Mouse (Mus musculus) kidney, embryonic 15.5 days (tissue): ENCODE measurements around the gene Rai1. TPM values are rescaled to one million over a fixed set of nuclear protein-coding genes. Genes with fewer than 3 reads are reported as not detected.

ENCODE experiments used
- ATAC-seq: fragments of 200-750 bp; cut with Nextera tagmentation; replicated peaks from 2 replicates; pipeline ENCODE4 v1.8.0; 2017; ENCODE audit warnings: moderate TSS enrichment; ENCODE audit not compliant: low FRiP score
- H3K27ac ChIP-seq: fragments of 300-500 bp; sonication (generic); 2 replicates; pipeline ENCODE4 v1.5.1; 2015; ENCODE audit warnings: mild to moderate bottlenecking, inconsistent platforms
- H3K27me3 ChIP-seq: fragments of 300-500 bp; sonication (generic); 2 replicates; pipeline ENCODE4 v1.6.1; 2015; ENCODE audit warnings: inconsistent platforms
- H3K36me3 ChIP-seq: fragments of 300-500 bp; sonication (generic); 2 replicates; pipeline ENCODE4 v1.6.1; 2015; ENCODE audit warnings: inconsistent platforms
- H3K4me1 ChIP-seq: fragments of 300-500 bp; sonication (generic); 2 replicates; pipeline ENCODE4 v1.6.1; 2015; ENCODE audit warnings: inconsistent platforms
- H3K4me2 ChIP-seq: fragments of 300-500 bp; sonication (generic); 2 replicates; pipeline ENCODE4 v1.6.1; 2015; ENCODE audit warnings: moderate library complexity, mild to moderate bottlenecking, inconsistent platforms
- H3K4me3 ChIP-seq: fragments of 300-500 bp; sonication (generic); replicated peaks from 2 replicates; pipeline ENCODE4 v1.5.1; 2015; ENCODE audit warnings: mild to moderate bottlenecking, inconsistent platforms
- H3K9ac ChIP-seq: fragments of 300-500 bp; sonication (generic); 2 replicates; pipeline ENCODE4 v1.6.1; 2015; ENCODE audit warnings: mild to moderate bottlenecking, inconsistent platforms
- H3K9me3 ChIP-seq: fragments of 300-500 bp; sonication (generic); replicated peaks from 2 replicates; pipeline ENCODE4 v1.6.1; 2016; ENCODE audit warnings: inconsistent platforms
- WGBS: fragments of 180-500 bp; shearing (Covaris S2); methylation state at CpG from one replicate; pipeline ENCODE4 v1.1.7; 2015; ENCODE audit warnings: mixed read lengths; 5-methylcytosine and 5-hydroxymethylcytosine counted together
- polyA plus RNA-seq: library from polyadenylated mRNA; unstranded; fragments of >200 nt; fragmentation: Nextera tagmentation; extraction: Ambion mirVana; gene quantifications from 2 replicates; pipeline ENCODE4 v1.2.1, GENCODE M21; 2015

Gene Rai1
- polyA plus RNA-seq: 21.4 and 23.4 TPM in 2 replicates

- ATAC-seq: peak; percentile 72
- Histone ChIP-seq H3K27me3 (no peaks in the 10 kb centered on the region), H3K36me3 (no peaks in the 10 kb centered on the region), H3K4me3 (peak within 1 kb of the TSS; percentile 90), H3K4me1 (peaks cover 44% of the 10 kb centered on the region), H3K4me2 (peak within 1 kb of the TSS; percentile 74), H3K27ac (peak within 1 kb of the TSS; percentile 97), H3K9ac (peak within 1 kb of the TSS; percentile 98), H3K9me3 (no peaks in the 10 kb centered on the region)
- WGBS: under 1% methylated on average over 82 of the region's 105 CpGs
Observed at GRCm38 (mm10) chr11:60104810-60105592, at the start of gene Rai1. Gene Rai1, plus strand, starts transcription at chr11:60105013.

GRCm38 (mm10) chr11:60056520-60056919, 48.3 kb upstream of the Rai1 start:
- no peaks in the 10 kb centered on the region for H3K36me3 ChIP-seq

GRCm38 (mm10) chr11:60057987-60058386, 46.8 kb upstream of the Rai1 start:
- ATAC-seq: no peak
- 77% methylated on average over 2 of the region's 2 CpGs for WGBS
- no peaks in the 10 kb centered on the region for H3K36me3 ChIP-seq

More at GRCm38 (mm10) chr11:60056520-60056919, 48.3 kb upstream of the Rai1 start:
- no peak overlapping the region for H3K9ac ChIP-seq
- H3K4me2 ChIP-seq: no peak overlapping the region
- ATAC-seq: no peak
- no peak overlapping the region for H3K4me3 ChIP-seq
- no peaks in the 10 kb centered on the region for H3K4me1 ChIP-seq
- H3K9me3 ChIP-seq: no peaks in the 10 kb centered on the region
- peaks cover 4% of the 10 kb centered on the region; the same call in 1 of the 2 replicates for H3K27me3 ChIP-seq
- no peak overlapping the region for H3K27ac ChIP-seq
- WGBS: 81% methylated on average over 6 of the region's 6 CpGs

GRCm38 (mm10) chr11:60058441-60058840, 46.4 kb upstream of the Rai1 start:
- no peak overlapping the region for H3K4me3 ChIP-seq
- ATAC-seq: no peak
- 79% methylated on average over 10 of the region's 10 CpGs for WGBS

More at GRCm38 (mm10) chr11:60057987-60058386, 46.8 kb upstream of the Rai1 start:
- H3K27ac ChIP-seq: no peak overlapping the region
- H3K9ac ChIP-seq: no peak overlapping the region
- peaks cover 4% of the 10 kb centered on the region; the same call in 1 of the 2 replicates for H3K27me3 ChIP-seq
- no peaks in the 10 kb centered on the region for H3K4me1 ChIP-seq
- H3K4me2 ChIP-seq: no peak overlapping the region
- H3K9me3 ChIP-seq: no peaks in the 10 kb centered on the region
- no peak overlapping the region for H3K4me3 ChIP-seq

GRCm38 (mm10) chr11:60060026-60060425, 44.8 kb upstream of the Rai1 start:
- no peak overlapping the region for H3K27ac ChIP-seq
- H3K9me3 ChIP-seq: no peaks in the 10 kb centered on the region
- 96% methylated on average over 2 of the region's 2 CpGs for WGBS
- H3K9ac ChIP-seq: no peak overlapping the region
- no peaks in the 10 kb centered on the region for H3K4me1 ChIP-seq
- H3K27me3 ChIP-seq: peaks cover 4% of the 10 kb centered on the region; the same call in 1 of the 2 replicates
- H3K36me3 ChIP-seq: no peaks in the 10 kb centered on the region
- H3K4me3 ChIP-seq: no peak overlapping the region
- ATAC-seq: no peak
- no peak overlapping the region for H3K4me2 ChIP-seq

More at GRCm38 (mm10) chr11:60058441-60058840, 46.4 kb upstream of the Rai1 start:
- Histone ChIP-seq H3K27ac (no peak overlapping the region), H3K4me1 (no peaks in the 10 kb centered on the region), H3K9ac (no peak overlapping the region), H3K27me3 (peaks cover 4% of the 10 kb centered on the region; the same call in 1 of the 2 replicates), H3K9me3 (no peaks in the 10 kb centered on the region), H3K36me3 (no peaks in the 10 kb centered on the region), H3K4me2 (no peak overlapping the region)

GRCm38 (mm10) chr11:60061504-60062006, 43.3 kb upstream of the Rai1 start:
- Histone ChIP-seq H3K4me2 (no peak overlapping the region), H3K4me1 (no peaks in the 10 kb centered on the region), H3K27me3 (peaks cover 4% of the 10 kb centered on the region; the same call in 1 of the 2 replicates), H3K27ac (no peak overlapping the region), H3K36me3 (no peaks in the 10 kb centered on the region), H3K9ac (no peak overlapping the region), H3K4me3 (no peak overlapping the region), H3K9me3 (no peaks in the 10 kb centered on the region)
- ATAC-seq: no peak
- WGBS: 77% methylated on average over 4 of the region's 4 CpGs

GRCm38 (mm10) chr11:60065267-60065666, 39.5 kb upstream of the Rai1 start:
- H3K4me2 ChIP-seq: no peak overlapping the region
- no peak overlapping the region for H3K4me3 ChIP-seq
- peaks cover 4% of the 10 kb centered on the region; the same call in 1 of the 2 replicates for H3K27me3 ChIP-seq
- no peaks in the 10 kb centered on the region for H3K4me1 ChIP-seq
- H3K36me3 ChIP-seq: no peaks in the 10 kb centered on the region
- H3K9ac ChIP-seq: no peak overlapping the region
- no peaks in the 10 kb centered on the region for H3K9me3 ChIP-seq
- H3K27ac ChIP-seq: no peak overlapping the region
- 68% methylated on average over 1 of the region's 1 CpGs for WGBS
- no peak for ATAC-seq

GRCm38 (mm10) chr11:60067646-60068045, 37.2 kb upstream of the Rai1 start:
- Histone ChIP-seq H3K9me3 (no peaks in the 10 kb centered on the region), H3K4me1 (0 out of 2 replicates have a peak, but pooled peaks cover 2% of the 10 kb centered on the region), H3K4me3 (no peak overlapping the region), H3K9ac (no peak overlapping the region), H3K27me3 (no peaks in the 10 kb centered on the region), H3K36me3 (no peaks in the 10 kb centered on the region), H3K4me2 (no peak overlapping the region), H3K27ac (no peak overlapping the region)
- 87% methylated on average over 4 of the region's 4 CpGs for WGBS
- ATAC-seq: no peak

GRCm38 (mm10) chr11:60068631-60069030, 36.2 kb upstream of the Rai1 start:
- Histone ChIP-seq H3K27me3 (no peaks in the 10 kb centered on the region), H3K4me1 (peaks cover 6% of the 10 kb centered on the region), H3K36me3 (no peaks in the 10 kb centered on the region), H3K27ac (no peak overlapping the region), H3K4me3 (no peak overlapping the region), H3K9ac (no peak overlapping the region), H3K9me3 (no peaks in the 10 kb centered on the region), H3K4me2 (no peak overlapping the region)
- ATAC-seq: no peak

GRCm38 (mm10) chr11:60070599-60070998, 34.2 kb upstream of the Rai1 start:
- Histone ChIP-seq H3K4me1 (peaks cover 15% of the 10 kb centered on the region), H3K27ac (no peak overlapping the region), H3K27me3 (no peaks in the 10 kb centered on the region), H3K4me3 (no peak overlapping the region), H3K36me3 (no peaks in the 10 kb centered on the region), H3K9ac (no peak overlapping the region), H3K4me2 (no peak overlapping the region), H3K9me3 (no peaks in the 10 kb centered on the region)
- WGBS: 40% methylated on average over 8 of the region's 8 CpGs
- ATAC-seq: no peak

- no peak for ATAC-seq
- Histone ChIP-seq H3K36me3 (no peaks in the 10 kb centered on the region), H3K27ac (no peak overlapping the region), H3K27me3 (no peaks in the 10 kb centered on the region), H3K4me3 (no peak overlapping the region), H3K9me3 (no peaks in the 10 kb centered on the region), H3K4me1 (peaks cover 15% of the 10 kb centered on the region), H3K4me2 (no peak overlapping the region), H3K9ac (no peak overlapping the region)
- 89% methylated on average over 6 of the region's 6 CpGs for WGBS
Observed at GRCm38 (mm10) chr11:60071221-60071620, 33.6 kb upstream of the Rai1 start.

GRCm38 (mm10) chr11:60073121-60073520, 31.7 kb upstream of the Rai1 start:
- Histone ChIP-seq H3K9ac (no peak overlapping the region), H3K27me3 (no peaks in the 10 kb centered on the region), H3K36me3 (no peaks in the 10 kb centered on the region), H3K27ac (0 out of 2 replicates have a peak overlapping the region, but pooled peaks have one; percentile 63), H3K4me3 (no peak overlapping the region), H3K4me1 (peaks cover 15% of the 10 kb centered on the region), H3K4me2 (no peak overlapping the region), H3K9me3 (no peaks in the 10 kb centered on the region)
- ATAC-seq: no peak
